Mouse (Mus musculus) spleen, adult 2 months (tissue): Measurements from ENCODE around the gene Clstn3. TPM values are rescaled to one million over a fixed set of nuclear protein-coding genes. Genes with fewer than 3 reads are reported as not detected.
"Not testable (repeated sequence)": the region's sequence is repeated elsewhere in the genome, so short reads cannot be mapped to it uniquely, and the experiment has no call there.

ENCODE experiments used
- DNase-seq, 2 experiments: peaks; one replicate each; pipeline versions ENCODE4 v3.0.0 to v3.0.0-alpha.2; 2012 to 2021; ENCODE audit warnings: low spot score in 2 of 2, low read depth in 1 of 2
- H3K27ac ChIP-seq: fragments of 200-500 bp; 2 replicates; pipeline ENCODE4 v1.5.1; 2012; ENCODE audit warnings: low read length, inconsistent platforms; ENCODE audit not compliant: insufficient read depth
- H3K27me3 ChIP-seq: fragments of 200-500 bp; 2 replicates; pipeline ENCODE4 v1.6.1; 2012; ENCODE audit warnings: mild to moderate bottlenecking, moderate library complexity, low read length, inconsistent platforms; ENCODE audit not compliant: control insufficient read depth, insufficient read depth
- H3K36me3 ChIP-seq: fragments of 200-500 bp; 2 replicates; pipeline ENCODE4 v1.6.1; 2012; ENCODE audit warnings: mild to moderate bottlenecking, low read length, inconsistent platforms; ENCODE audit not compliant: control insufficient read depth, insufficient read depth
- H3K4me1 ChIP-seq: fragments of 200-500 bp; 2 replicates; pipeline ENCODE4 v1.6.1; 2011; ENCODE audit warnings: inconsistent platforms; ENCODE audit not compliant: control insufficient read depth, insufficient read depth, insufficient read length
- H3K4me3 ChIP-seq: fragments of 200-500 bp; 2 replicates; pipeline ENCODE4 v1.5.1; 2011; ENCODE audit warnings: mild to moderate bottlenecking, inconsistent platforms; ENCODE audit not compliant: insufficient read depth, insufficient read length; ENCODE audit errors: extremely low read depth
- CTCF ChIP-seq: fragments of 200-500 bp; IDR thresholded peaks from 2 replicates; pipeline ENCODE4 v1.5.1; 2011; ENCODE audit warnings: mild to moderate bottlenecking, inconsistent platforms; ENCODE audit not compliant: insufficient read depth, insufficient read length, insufficient replicate concordance; ENCODE audit errors: extremely low read depth
- POLR2A ChIP-seq: fragments of 200-500 bp; IDR thresholded peaks from 2 replicates; pipeline ENCODE4 v1.6.1; 2011; ENCODE audit warnings: low read depth, low read length, inconsistent platforms
- WGBS: fragments of 180-500 bp; shearing (Covaris S2); methylation state at CpG from one replicate; pipeline ENCODE4 v1.1.7; 2018; 5-methylcytosine and 5-hydroxymethylcytosine counted together
- polyA plus RNA-seq: library from polyadenylated mRNA; depleted of rRNA; stranded (reverse); fragments of >200 nt; gene quantifications from 2 replicates; pipeline ENCODE4 v1.2.3, GENCODE M21; 2012

The Clstn3 gene
- polyA plus RNA-seq, 1 experiment, result 0.95 TPM

DNA sequence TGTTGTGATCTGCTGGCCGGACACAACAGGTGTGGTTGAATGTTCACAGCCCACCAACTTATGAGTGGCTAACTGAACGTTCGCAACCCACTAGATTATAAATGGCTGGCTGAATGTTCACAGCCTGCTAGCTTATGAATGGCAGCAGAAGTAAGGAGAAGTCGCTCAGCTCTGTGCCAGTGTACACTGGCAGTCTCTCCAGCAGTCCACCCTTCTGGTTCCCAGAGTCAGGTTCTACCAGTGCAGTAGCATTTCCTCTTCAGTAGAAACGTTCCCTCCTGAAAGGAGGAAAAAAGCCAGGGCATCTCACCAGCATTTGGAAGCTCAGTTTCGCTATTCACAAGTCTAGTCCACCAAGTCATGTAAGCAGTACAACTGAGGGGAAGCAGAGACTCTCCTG, 39.1 kb downstream of the Clstn3 start:
- 60% methylated on average over 6 of the region's 6 CpGs for WGBS
- Histone ChIP-seq H3K27me3 (no peaks in the 10 kb centered on the region), H3K4me1 (no peaks in the 10 kb centered on the region), H3K4me3 (no peak overlapping the region), H3K27ac (no peak overlapping the region), H3K36me3 (no peaks in the 10 kb centered on the region)
- DNase-seq, result no peak
- no peak for TF ChIP-seq CTCF
- TF ChIP-seq POLR2A, result no peak

DNA sequence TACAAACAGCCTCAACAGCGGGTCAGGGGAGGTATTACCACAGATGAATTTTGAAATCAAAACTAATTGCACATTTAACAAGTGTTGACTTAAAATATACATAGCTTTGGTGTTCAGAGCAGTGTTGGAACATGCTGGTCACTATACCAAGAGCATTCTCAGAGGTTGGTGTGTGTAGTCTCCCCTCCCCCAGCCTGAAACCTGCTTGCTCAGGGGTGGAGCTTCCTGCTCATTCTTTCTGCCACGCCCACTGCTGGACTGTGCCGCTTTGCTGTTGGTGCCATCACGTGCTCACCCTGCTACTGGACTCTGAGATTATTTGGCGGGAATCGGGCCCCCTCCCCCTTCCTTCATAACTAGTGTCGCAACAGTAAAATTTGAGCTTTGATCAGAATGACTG, 39.6 kb downstream of the Clstn3 start:
- H3K36me3 ChIP-seq, H3K4me3 ChIP-seq, H3K27ac ChIP-seq, H3K4me1 ChIP-seq, H3K27me3 ChIP-seq: not testable (repeated sequence)
- WGBS, result 45% methylated on average over 7 of the region's 7 CpGs
- peak in 1 of 2 experiments; percentile 12 for DNase-seq

DNA sequence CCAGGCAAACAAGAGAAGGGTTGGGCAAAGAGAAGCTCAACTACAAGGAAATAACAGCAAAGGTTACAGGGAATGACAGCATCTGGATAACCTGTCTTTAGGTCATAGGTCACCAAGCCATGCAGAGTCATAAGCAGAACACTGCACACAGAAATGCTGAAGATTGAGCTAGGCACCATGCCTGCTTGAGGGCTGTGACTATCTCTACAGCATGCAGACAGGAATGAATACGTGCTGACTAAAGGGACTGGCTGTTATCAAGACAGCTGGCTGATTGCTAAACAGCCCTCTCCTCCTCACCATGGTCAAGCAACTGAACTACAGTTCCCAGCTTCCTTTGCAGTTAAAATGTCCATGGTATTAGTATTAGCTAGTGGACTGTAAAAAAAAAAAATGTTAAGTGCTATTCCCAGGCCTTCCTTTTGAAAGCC, 40.5 kb downstream of the Clstn3 start:
- H3K4me1 ChIP-seq, result no peaks in the 10 kb centered on the region
- DNase-seq, result no peak
- H3K27ac ChIP-seq, result no peak overlapping the region
- H3K4me3 ChIP-seq, result no peak overlapping the region
- H3K36me3 ChIP-seq, result no peaks in the 10 kb centered on the region
- H3K27me3 ChIP-seq, result no peaks in the 10 kb centered on the region
- no peak for TF ChIP-seq POLR2A
- no peak for TF ChIP-seq CTCF
- 70% methylated on average over 1 of the region's 1 CpGs for WGBS

DNA sequence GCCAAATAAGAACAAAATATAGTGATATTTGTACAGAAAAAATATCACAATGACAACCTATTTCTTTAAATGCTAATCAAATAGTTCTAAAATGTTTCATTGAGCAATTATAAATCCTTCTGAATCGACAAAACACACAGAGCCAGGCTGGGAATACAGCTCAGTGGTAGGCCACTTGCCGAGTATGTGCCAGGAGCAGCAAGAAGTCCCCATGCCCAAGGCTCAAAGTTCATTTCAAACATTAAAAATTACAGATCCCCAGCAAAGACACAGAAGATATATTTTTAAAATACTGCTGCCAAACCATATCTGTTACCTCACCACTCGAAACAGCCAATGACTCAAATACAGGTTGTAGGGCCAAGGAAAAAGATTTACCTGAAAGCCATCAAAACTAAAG, 45.9 kb downstream of the Clstn3 start:
- Histone ChIP-seq H3K36me3 (no peaks in the 10 kb centered on the region), H3K27me3 (no peaks in the 10 kb centered on the region), H3K4me3 (no peak overlapping the region), H3K27ac (no peak overlapping the region), H3K4me1 (peaks cover 6% of the 10 kb centered on the region; the same call in 1 of the 2 replicates)
- 88% methylated on average over 3 of the region's 3 CpGs for WGBS
- TF ChIP-seq POLR2A (no peak), CTCF (no peak)
- no peak for DNase-seq

DNA sequence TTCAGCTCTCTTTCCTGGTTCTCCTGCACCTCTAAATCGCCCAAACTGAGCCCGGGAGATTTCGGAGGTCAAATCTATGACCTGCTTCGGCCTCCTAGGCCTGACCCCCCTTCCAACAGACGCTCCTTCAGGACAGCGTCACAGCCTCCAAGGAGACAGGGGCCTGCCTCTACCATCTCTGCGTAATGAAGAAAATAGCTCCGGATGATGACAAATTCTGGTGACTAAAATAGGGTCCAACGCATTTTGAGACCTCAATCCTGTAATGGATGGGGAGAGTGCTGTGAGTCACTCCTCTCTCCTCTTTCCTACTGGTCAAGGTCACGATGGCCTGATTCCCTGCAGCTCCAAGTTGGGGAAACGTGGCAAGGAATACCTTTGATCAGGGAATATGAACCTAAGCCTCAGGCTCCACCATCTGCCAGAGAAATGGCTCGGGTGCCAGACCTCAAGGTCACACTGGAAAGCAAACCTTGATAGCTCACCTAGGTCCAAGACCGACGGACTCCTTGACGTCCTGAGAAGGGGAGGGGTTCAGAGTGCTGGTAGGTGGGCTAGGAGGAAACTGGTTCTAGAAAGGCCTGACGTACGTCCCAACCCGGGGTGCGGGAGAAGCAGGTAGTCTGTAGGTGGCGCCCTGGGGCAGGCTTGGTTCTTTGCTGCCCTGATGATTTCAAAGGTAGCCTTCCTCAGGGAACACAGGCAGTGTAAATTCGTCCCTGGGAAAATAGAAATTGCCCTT, 49.1 kb downstream of the Clstn3 start:
- Histone ChIP-seq H3K27ac (peak overlapping the region; percentile 58), H3K4me1 (peaks cover 6% of the 10 kb centered on the region; the same call in 1 of the 2 replicates), H3K4me3 (peak overlapping the region; percentile 77), H3K27me3 (no peaks in the 10 kb centered on the region), H3K36me3 (peaks cover 4% of the 10 kb centered on the region)
- DNase-seq, result peak; percentile 44 to 85
- 2% methylated on average over 21 of the region's 21 CpGs for WGBS
- TF ChIP-seq POLR2A (no peak), CTCF (peak; percentile 73; the same call in 1 of the 2 replicates)

DNA sequence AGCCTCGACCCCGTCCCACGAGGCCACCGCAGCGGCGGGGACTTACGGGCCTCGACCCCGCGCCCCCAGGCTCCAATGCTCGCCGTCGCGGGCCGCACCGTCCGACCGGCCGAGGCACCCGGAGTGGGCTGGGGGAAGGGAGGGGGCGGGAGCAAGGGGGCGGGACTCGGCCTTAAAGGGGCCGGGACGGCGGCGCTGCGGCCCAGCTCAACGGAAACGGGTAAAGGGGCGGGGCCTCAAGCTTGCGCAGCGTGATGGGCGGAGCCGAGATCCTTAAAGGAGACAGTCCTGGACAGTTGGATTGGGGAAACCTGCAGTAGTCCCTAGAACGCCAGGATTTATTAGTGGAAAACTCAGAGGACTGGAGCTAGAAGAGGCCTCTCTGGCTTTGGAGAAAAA, 49.7 kb downstream of the Clstn3 start, which contains the start of gene Pex5:
Gene Pex5, minus strand, starts transcription at position 141 of the 399 bp plus-strand sequence.
- peak; percentile 72 to 91 for DNase-seq
- no peaks in the 10 kb centered on the region for H3K27me3 ChIP-seq
- peak within 1 kb of the TSS; percentile 77 for H3K4me3 ChIP-seq
- H3K27ac ChIP-seq, result peak within 1 kb of the TSS; percentile 58
- H3K4me1 ChIP-seq, result peaks cover 6% of the 10 kb centered on the region; the same call in 1 of the 2 replicates
- 1% methylated on average over 35 of the region's 36 CpGs for WGBS
- peaks cover 4% of the 10 kb centered on the region for H3K36me3 ChIP-seq
- TF ChIP-seq CTCF, result no peak
- no peak for TF ChIP-seq POLR2A

DNA sequence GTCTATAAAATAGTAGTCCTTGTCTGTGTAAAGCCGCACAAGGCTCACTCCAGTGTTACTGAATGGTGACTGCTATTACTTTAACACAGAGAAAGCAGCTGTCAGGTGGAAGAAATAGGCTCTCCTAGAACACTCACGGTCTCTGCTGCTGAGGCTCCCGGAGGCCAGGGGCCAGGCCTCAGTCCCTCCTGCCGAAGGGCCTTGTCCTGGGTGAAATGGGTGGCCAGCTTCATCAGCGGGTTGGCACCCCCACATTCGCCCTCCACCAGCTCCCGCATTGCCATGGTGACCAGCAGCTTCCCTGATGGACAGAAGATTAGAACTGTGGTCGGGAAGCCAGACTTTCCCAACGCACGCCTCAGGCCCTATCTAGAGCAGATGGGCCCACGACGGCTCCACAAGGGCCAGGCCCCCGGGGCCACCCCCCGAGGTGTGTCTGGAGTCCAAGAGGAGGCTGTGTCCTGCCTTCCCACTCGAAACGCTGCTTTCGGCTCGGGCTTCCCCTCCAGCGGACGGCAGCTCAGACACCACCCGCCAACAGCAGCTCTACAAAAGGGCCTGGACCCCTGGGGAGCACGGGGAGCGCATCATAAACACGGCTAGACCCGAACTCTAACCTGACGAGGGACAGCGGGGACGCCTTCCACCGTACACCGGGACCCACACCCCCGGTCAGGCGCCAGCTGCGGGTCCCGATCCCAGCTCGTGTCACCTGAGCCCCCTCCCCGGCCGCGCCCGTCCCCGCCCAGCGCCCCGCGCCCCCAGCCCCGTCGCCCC, 50.3 kb downstream of the Clstn3 start:
- Histone ChIP-seq H3K36me3 (peaks cover 4% of the 10 kb centered on the region), H3K27ac (no peak overlapping the region), H3K27me3 (no peaks in the 10 kb centered on the region), H3K4me3 (peak overlapping the region; percentile 77), H3K4me1 (peaks cover 6% of the 10 kb centered on the region; the same call in 1 of the 2 replicates)
- no peak for TF ChIP-seq POLR2A
- TF ChIP-seq CTCF, result no peak
- peak; percentile 5 to 38 for DNase-seq
- WGBS, result 2% methylated on average over 43 of the region's 45 CpGs
